Mouse (Mus musculus): ENCODE data around the gene Slc46a1. TPM values are rescaled to one million over a fixed set of nuclear protein-coding genes. Genes with fewer than 3 reads are reported as not detected.
A peak's percentile ranks its signal among the peaks of the same experiment; 100 is the strongest.

Gene Slc46a1
- polyA plus RNA-seq, 1 experiment from 2014 or later = 7.8 TPM

GRCm38 (mm10) chr11:78490781-78491241 lies 25.3 kb downstream of the Slc46a1 start:
- peak overlapping the region; percentile 28 for H3K4me3 ChIP-seq (ENCODE audit: low read depth, low read length)
- peak overlapping the region; percentile 54 for H3K4me2 ChIP-seq
- no peak for ATAC-seq (replicated peaks; ENCODE audit: insufficient number of reproducible peaks, low FRiP score, low TSS enrichment)
- no peak overlapping the region for H3K9ac ChIP-seq (ENCODE audit: low read depth, low read length)
- H3K27me3 ChIP-seq (ENCODE audit: control insufficient read depth, insufficient read depth, low read length) = peaks cover 81% of the 10 kb centered on the region
- no peaks in the 10 kb centered on the region for H3K36me3 ChIP-seq (ENCODE audit: control insufficient read depth, insufficient read depth, low read length)
- no peaks in the 10 kb centered on the region for H3K9me3 ChIP-seq (replicated peaks; ENCODE audit: control insufficient read depth, low read length)
- H3K27ac ChIP-seq (ENCODE audit: low read depth, low read length) = no peak overlapping the region
- peaks cover 6% of the 10 kb centered on the region for H3K4me1 ChIP-seq (ENCODE audit: control insufficient read depth, insufficient read depth, low read length)
- 11% methylated on average over 48 of the region's 48 CpGs for WGBS (ENCODE audit: insufficient replicate concordance)

DNA sequence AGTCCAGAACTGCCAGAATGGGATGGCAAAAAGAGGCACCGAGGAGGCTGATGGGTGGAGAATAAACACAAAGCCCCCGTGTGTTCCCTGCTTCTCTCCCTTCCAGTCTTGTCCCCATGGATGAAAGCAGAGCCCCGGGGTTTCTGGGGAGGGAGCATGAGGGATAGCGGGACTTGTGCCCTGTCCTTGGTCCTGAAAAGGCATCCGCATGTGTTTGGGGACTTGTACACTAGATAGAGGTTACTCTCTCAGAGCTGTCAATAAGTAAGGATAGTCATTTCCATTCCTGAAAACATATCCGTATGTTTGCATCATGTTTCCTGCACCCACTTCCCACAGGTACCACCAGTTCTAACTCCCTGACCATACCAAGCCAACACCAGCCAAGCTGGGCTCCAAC lies 30.4 kb downstream of the Slc46a1 start:
- H3K9me3 ChIP-seq (replicated peaks; ENCODE audit: control insufficient read depth, low read length) = no peaks in the 10 kb centered on the region
- no peak overlapping the region for H3K27ac ChIP-seq (ENCODE audit: low read depth, low read length)
- ATAC-seq (replicated peaks; ENCODE audit: insufficient number of reproducible peaks, low FRiP score, low TSS enrichment) = no peak
- no peak overlapping the region for H3K9ac ChIP-seq (ENCODE audit: low read depth, low read length)
- H3K4me3 ChIP-seq (ENCODE audit: low read depth, low read length) = no peak overlapping the region
- H3K27me3 ChIP-seq (ENCODE audit: control insufficient read depth, insufficient read depth, low read length) = peaks cover 78% of the 10 kb centered on the region
- H3K4me2 ChIP-seq = no peak overlapping the region
- peaks cover 10% of the 10 kb centered on the region for H3K4me1 ChIP-seq (ENCODE audit: control insufficient read depth, insufficient read depth, low read length)
- H3K36me3 ChIP-seq (ENCODE audit: control insufficient read depth, insufficient read depth, low read length) = no peaks in the 10 kb centered on the region
- 2% methylated on average over 6 of the region's 6 CpGs for WGBS (ENCODE audit: insufficient replicate concordance)

GRCm38 (mm10) chr11:78497071-78497541 lies 31.6 kb downstream of the Slc46a1 start:
- peaks cover 9% of the 10 kb centered on the region; the same call in 1 of the 2 replicates for H3K4me1 ChIP-seq (ENCODE audit: control insufficient read depth, insufficient read depth, low read length)
- WGBS (ENCODE audit: insufficient replicate concordance) = under 1% methylated on average over 44 of the region's 44 CpGs
- H3K27ac ChIP-seq (ENCODE audit: low read depth, low read length) = no peak overlapping the region
- no peaks in the 10 kb centered on the region for H3K9me3 ChIP-seq (replicated peaks; ENCODE audit: control insufficient read depth, low read length)
- H3K4me2 ChIP-seq = peak overlapping the region; percentile 93
- peak; percentile 40 for ATAC-seq (replicated peaks; ENCODE audit: insufficient number of reproducible peaks, low FRiP score, low TSS enrichment)
- H3K36me3 ChIP-seq (ENCODE audit: control insufficient read depth, insufficient read depth, low read length) = no peaks in the 10 kb centered on the region
- peak overlapping the region; percentile 12; the same call in 1 of the 2 replicates for H3K9ac ChIP-seq (ENCODE audit: low read depth, low read length)
- H3K27me3 ChIP-seq (ENCODE audit: control insufficient read depth, insufficient read depth, low read length) = peaks cover 73% of the 10 kb centered on the region
- H3K4me3 ChIP-seq (ENCODE audit: low read depth, low read length) = peak overlapping the region; percentile 48

GRCm38 (mm10) chr11:78497544-78498522 lies 32.3 kb downstream of the Slc46a1 start, which contains the start of gene Sarm1:
TSS of gene Sarm1 (minus strand) at chr11:78497754.
- peak; percentile 80 for ATAC-seq (replicated peaks; ENCODE audit: insufficient number of reproducible peaks, low FRiP score, low TSS enrichment)

GRCm38 (mm10) chr11:78499004-78499403 lies 33.5 kb downstream of the Slc46a1 start, which contains the start of gene Vtn:
TSS of gene Vtn (plus strand) at chr11:78499091.
- Histone ChIP-seq H3K36me3 (ENCODE audit: control insufficient read depth, insufficient read depth, low read length) (no peaks in the 10 kb centered on the region), H3K9me3 (replicated peaks; ENCODE audit: control insufficient read depth, low read length) (no peaks in the 10 kb centered on the region), H3K27ac (ENCODE audit: low read depth, low read length) (no peak within 1 kb of the TSS), H3K4me1 (ENCODE audit: control insufficient read depth, insufficient read depth, low read length) (peaks cover 9% of the 10 kb centered on the region; the same call in 1 of the 2 replicates), H3K9ac (ENCODE audit: low read depth, low read length) (no peak within 1 kb of the TSS), H3K27me3 (ENCODE audit: control insufficient read depth, insufficient read depth, low read length) (peaks cover 70% of the 10 kb centered on the region), H3K4me3 (ENCODE audit: low read depth, low read length) (peak within 1 kb of the TSS; percentile 48), H3K4me2 (peak within 1 kb of the TSS; percentile 93)
- ATAC-seq (replicated peaks; ENCODE audit: insufficient number of reproducible peaks, low FRiP score, low TSS enrichment) = no peak
- 55% methylated on average over 7 of the region's 7 CpGs for WGBS (ENCODE audit: insufficient replicate concordance)

More at GRCm38 (mm10) chr11:78497544-78498522, 32.3 kb downstream of the Slc46a1 start, which contains the start of gene Sarm1:
- WGBS (ENCODE audit: insufficient replicate concordance) = 4% methylated on average over 36 of the region's 36 CpGs
- Histone ChIP-seq H3K4me2 (peak within 1 kb of the TSS; percentile 93), H3K4me3 (ENCODE audit: low read depth, low read length) (peak within 1 kb of the TSS; percentile 48), H3K9me3 (replicated peaks; ENCODE audit: control insufficient read depth, low read length) (no peaks in the 10 kb centered on the region), H3K4me1 (ENCODE audit: control insufficient read depth, insufficient read depth, low read length) (peaks cover 9% of the 10 kb centered on the region; the same call in 1 of the 2 replicates), H3K27me3 (ENCODE audit: control insufficient read depth, insufficient read depth, low read length) (peaks cover 71% of the 10 kb centered on the region), H3K27ac (ENCODE audit: low read depth, low read length) (no peak within 1 kb of the TSS), H3K9ac (ENCODE audit: low read depth, low read length) (peak within 1 kb of the TSS; percentile 12; the same call in 1 of the 2 replicates), H3K36me3 (ENCODE audit: control insufficient read depth, insufficient read depth, low read length) (no peaks in the 10 kb centered on the region)

DNA sequence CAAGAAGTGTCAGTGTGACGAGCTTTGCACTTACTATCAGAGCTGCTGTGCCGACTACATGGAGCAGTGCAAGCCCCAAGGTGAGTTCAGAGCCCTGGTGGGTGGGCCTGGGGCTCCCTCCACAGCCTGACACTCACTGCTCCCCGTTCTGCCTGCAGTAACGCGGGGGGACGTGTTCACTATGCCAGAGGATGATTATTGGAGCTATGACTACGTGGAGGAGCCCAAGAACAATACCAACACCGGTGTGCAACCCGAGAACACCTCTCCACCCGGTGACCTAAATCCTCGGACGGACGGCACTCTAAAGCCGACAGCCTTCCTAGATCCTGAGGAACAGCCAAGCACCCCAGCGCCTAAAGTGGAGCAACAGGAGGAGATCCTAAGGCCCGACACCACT lies 34.0 kb downstream of the Slc46a1 start:
- no peak for ATAC-seq (replicated peaks; ENCODE audit: insufficient number of reproducible peaks, low FRiP score, low TSS enrichment)
- WGBS (ENCODE audit: insufficient replicate concordance) = 43% methylated on average over 16 of the region's 16 CpGs
- Histone ChIP-seq H3K4me3 (ENCODE audit: low read depth, low read length) (no peak overlapping the region), H3K27me3 (ENCODE audit: control insufficient read depth, insufficient read depth, low read length) (peaks cover 64% of the 10 kb centered on the region), H3K9me3 (replicated peaks; ENCODE audit: control insufficient read depth, low read length) (no peaks in the 10 kb centered on the region), H3K36me3 (ENCODE audit: control insufficient read depth, insufficient read depth, low read length) (no peaks in the 10 kb centered on the region), H3K9ac (ENCODE audit: low read depth, low read length) (no peak overlapping the region), H3K27ac (ENCODE audit: low read depth, low read length) (no peak overlapping the region), H3K4me2 (no peak overlapping the region), H3K4me1 (ENCODE audit: control insufficient read depth, insufficient read depth, low read length) (peaks cover 9% of the 10 kb centered on the region; the same call in 1 of the 2 replicates)

DNA sequence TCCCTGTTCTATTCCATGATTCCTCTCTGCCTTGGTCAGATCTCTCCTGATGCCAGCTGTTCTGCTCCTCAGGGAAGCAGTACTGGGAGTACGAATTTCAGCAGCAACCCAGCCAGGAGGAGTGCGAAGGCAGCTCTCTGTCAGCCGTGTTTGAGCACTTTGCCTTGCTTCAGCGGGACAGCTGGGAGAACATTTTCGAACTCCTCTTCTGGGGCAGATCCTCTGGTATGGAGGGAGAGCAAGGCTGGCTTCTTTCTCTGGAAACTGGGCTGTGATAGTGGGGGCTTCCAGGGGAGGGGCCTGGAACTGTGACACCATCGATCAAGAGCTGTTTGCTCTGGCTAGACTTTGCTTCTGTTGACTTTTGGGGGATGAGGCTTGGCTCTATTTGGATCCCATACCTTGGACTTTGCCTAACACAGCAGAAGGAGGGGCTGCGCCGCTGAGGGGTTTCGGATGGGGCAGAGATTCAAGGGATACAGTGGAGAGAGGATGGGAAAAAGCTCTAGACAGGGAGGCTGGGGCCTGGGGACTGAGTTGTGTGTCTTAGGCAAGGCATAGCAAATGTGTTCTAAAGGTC lies 35.2 kb downstream of the Slc46a1 start:
- H3K9ac ChIP-seq (ENCODE audit: low read depth, low read length) = no peak overlapping the region
- peaks cover 56% of the 10 kb centered on the region for H3K27me3 ChIP-seq (ENCODE audit: control insufficient read depth, insufficient read depth, low read length)
- no peaks in the 10 kb centered on the region for H3K9me3 ChIP-seq (replicated peaks; ENCODE audit: control insufficient read depth, low read length)
- WGBS (ENCODE audit: insufficient replicate concordance) = 69% methylated on average over 9 of the region's 9 CpGs
- no peak overlapping the region for H3K4me2 ChIP-seq
- no peaks in the 10 kb centered on the region for H3K36me3 ChIP-seq (ENCODE audit: control insufficient read depth, insufficient read depth, low read length)
- no peak overlapping the region for H3K27ac ChIP-seq (ENCODE audit: low read depth, low read length)
- no peak for ATAC-seq (replicated peaks; ENCODE audit: insufficient number of reproducible peaks, low FRiP score, low TSS enrichment)
- H3K4me3 ChIP-seq (ENCODE audit: low read depth, low read length) = no peak overlapping the region
- peaks cover 9% of the 10 kb centered on the region; the same call in 1 of the 2 replicates for H3K4me1 ChIP-seq (ENCODE audit: control insufficient read depth, insufficient read depth, low read length)

DNA sequence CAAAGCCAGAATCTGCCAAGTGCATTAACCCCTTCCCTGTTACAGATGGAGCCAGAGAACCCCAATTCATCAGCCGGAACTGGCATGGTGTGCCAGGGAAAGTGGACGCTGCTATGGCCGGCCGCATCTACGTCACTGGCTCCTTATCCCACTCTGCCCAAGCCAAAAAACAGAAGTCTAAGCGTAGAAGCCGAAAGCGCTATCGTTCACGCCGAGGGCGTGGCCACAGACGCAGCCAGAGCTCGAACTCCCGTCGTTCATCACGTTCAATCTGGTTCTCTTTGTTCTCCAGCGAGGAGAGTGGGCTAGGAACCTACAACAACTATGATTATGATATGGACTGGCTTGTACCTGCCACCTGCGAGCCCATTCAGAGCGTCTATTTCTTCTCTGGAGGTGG lies 36.0 kb downstream of the Slc46a1 start:
- Histone ChIP-seq H3K4me3 (ENCODE audit: low read depth, low read length) (no peak overlapping the region), H3K27me3 (ENCODE audit: control insufficient read depth, insufficient read depth, low read length) (peaks cover 48% of the 10 kb centered on the region), H3K9me3 (replicated peaks; ENCODE audit: control insufficient read depth, low read length) (no peaks in the 10 kb centered on the region), H3K36me3 (ENCODE audit: control insufficient read depth, insufficient read depth, low read length) (peaks cover under 1% of the 10 kb centered on the region; the same call in 1 of the 2 replicates), H3K4me2 (no peak overlapping the region), H3K4me1 (ENCODE audit: control insufficient read depth, insufficient read depth, low read length) (peaks cover 9% of the 10 kb centered on the region; the same call in 1 of the 2 replicates), H3K9ac (ENCODE audit: low read depth, low read length) (no peak overlapping the region), H3K27ac (ENCODE audit: low read depth, low read length) (no peak overlapping the region)
- no peak for ATAC-seq (replicated peaks; ENCODE audit: insufficient number of reproducible peaks, low FRiP score, low TSS enrichment)
- WGBS (ENCODE audit: insufficient replicate concordance) = 74% methylated on average over 20 of the region's 20 CpGs

Measured in heart, embryonic 11.5 days (tissue).